Mouse (Mus musculus): ENCODE measurements around the gene Mfsd11. TPM values are rescaled to one million over a fixed set of nuclear protein-coding genes. Genes with fewer than 3 reads are reported as not detected.
"Not testable (repeated sequence)": the region's sequence is repeated elsewhere in the genome, so short reads cannot be mapped to it uniquely, and the experiment has no call there.

The Mfsd11 gene
- polyA plus RNA-seq, 1 experiment from 2014 or later: 40.6 TPM

GRCm38 (mm10) chr11:116902588-116902987 is 50.3 kb downstream of the Mfsd11 start:
- not testable (repeated sequence) for H3K4me2 ChIP-seq (ENCODE audit: low read depth, low read length); H3K4me1 ChIP-seq (ENCODE audit: control insufficient read depth, insufficient read depth, low read length); H3K27ac ChIP-seq (ENCODE audit: low read depth, low read length); H3K9me3 ChIP-seq (ENCODE audit: control insufficient read depth, low read length); H3K36me3 ChIP-seq (ENCODE audit: control insufficient read depth, insufficient read depth, low read length); H3K4me3 ChIP-seq (ENCODE audit: low read depth, low read length); H3K9ac ChIP-seq (replicated peaks; ENCODE audit: low read depth, low read length); ATAC-seq (ENCODE audit: low read depth); H3K27me3 ChIP-seq (ENCODE audit: control insufficient read depth, insufficient read depth, low read length)
- 87% methylated on average over 10 of the region's 10 CpGs for WGBS

- no peak for ATAC-seq (ENCODE audit: low read depth)
- WGBS: 3% methylated on average over 22 of the region's 23 CpGs
- Histone ChIP-seq H3K9ac (replicated peaks; ENCODE audit: low read depth, low read length) (no peak overlapping the region), H3K36me3 (ENCODE audit: control insufficient read depth, insufficient read depth, low read length) (no peaks in the 10 kb centered on the region), H3K4me2 (ENCODE audit: low read depth, low read length) (peak overlapping the region; percentile 26; the same call in 1 of the 2 replicates), H3K27me3 (ENCODE audit: control insufficient read depth, insufficient read depth, low read length) (peaks cover 7% of the 10 kb centered on the region), H3K9me3 (ENCODE audit: control insufficient read depth, low read length) (no peaks in the 10 kb centered on the region), H3K27ac (ENCODE audit: low read depth, low read length) (no peak overlapping the region), H3K4me3 (ENCODE audit: low read depth, low read length) (peak overlapping the region; percentile 7; the same call in 1 of the 2 replicates), H3K4me1 (ENCODE audit: control insufficient read depth, insufficient read depth, low read length) (no peaks in the 10 kb centered on the region)
Observed at GRCm38 (mm10) chr11:116905741-116906456, 53.7 kb downstream of the Mfsd11 start.

DNA sequence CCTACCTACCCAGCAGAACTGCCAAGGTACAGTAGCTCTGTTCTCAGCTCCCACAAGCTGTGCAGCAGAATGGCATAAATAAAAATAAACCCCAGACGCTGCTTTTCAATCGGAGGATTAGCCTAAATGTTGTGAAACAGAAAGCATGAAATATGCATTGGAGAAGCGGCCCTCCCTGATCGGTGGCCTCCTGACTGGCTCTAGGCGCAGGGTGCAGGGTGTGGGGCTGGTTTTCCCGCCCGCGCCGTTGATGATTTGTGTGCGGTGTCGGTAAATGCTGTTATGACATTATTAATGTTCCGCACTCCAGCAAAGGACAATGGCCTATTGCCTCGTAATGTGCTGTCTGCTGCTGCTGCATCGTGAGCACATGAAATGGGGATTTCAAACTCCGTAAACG is 61.3 kb downstream of the Mfsd11 start:
- no peak overlapping the region for H3K4me2 ChIP-seq (ENCODE audit: low read depth, low read length)
- no peak overlapping the region for H3K9ac ChIP-seq (replicated peaks; ENCODE audit: low read depth, low read length)
- 27% methylated on average over 16 of the region's 16 CpGs for WGBS
- H3K4me3 ChIP-seq (ENCODE audit: low read depth, low read length): no peak overlapping the region
- no peaks in the 10 kb centered on the region for H3K36me3 ChIP-seq (ENCODE audit: control insufficient read depth, insufficient read depth, low read length)
- H3K9me3 ChIP-seq (ENCODE audit: control insufficient read depth, low read length): no peaks in the 10 kb centered on the region
- no peaks in the 10 kb centered on the region for H3K27me3 ChIP-seq (ENCODE audit: control insufficient read depth, insufficient read depth, low read length)
- H3K4me1 ChIP-seq (ENCODE audit: control insufficient read depth, insufficient read depth, low read length): peaks cover 7% of the 10 kb centered on the region; the same call in 1 of the 2 replicates
- ATAC-seq (ENCODE audit: low read depth): no peak
- H3K27ac ChIP-seq (ENCODE audit: low read depth, low read length): peak overlapping the region; percentile 23; the same call in 1 of the 2 replicates

GRCm38 (mm10) chr11:116914267-116914885 is 62.1 kb downstream of the Mfsd11 start:
- no peak for ATAC-seq (ENCODE audit: low read depth)
- Histone ChIP-seq H3K4me3 (ENCODE audit: low read depth, low read length) (no peak overlapping the region), H3K9ac (replicated peaks; ENCODE audit: low read depth, low read length) (no peak overlapping the region), H3K27me3 (ENCODE audit: control insufficient read depth, insufficient read depth, low read length) (no peaks in the 10 kb centered on the region), H3K27ac (ENCODE audit: low read depth, low read length) (0 out of 2 replicates have a peak overlapping the region, but pooled peaks have one; percentile 23), H3K9me3 (ENCODE audit: control insufficient read depth, low read length) (no peaks in the 10 kb centered on the region), H3K36me3 (ENCODE audit: control insufficient read depth, insufficient read depth, low read length) (no peaks in the 10 kb centered on the region), H3K4me2 (ENCODE audit: low read depth, low read length) (no peak overlapping the region), H3K4me1 (ENCODE audit: control insufficient read depth, insufficient read depth, low read length) (peaks cover 7% of the 10 kb centered on the region; the same call in 1 of the 2 replicates)
- WGBS: 59% methylated on average over 5 of the region's 5 CpGs

GRCm38 (mm10) chr11:116915241-116915640 is 63.0 kb downstream of the Mfsd11 start:
- Histone ChIP-seq H3K4me2 (ENCODE audit: low read depth, low read length) (no peak overlapping the region), H3K27ac (ENCODE audit: low read depth, low read length) (no peak overlapping the region), H3K9me3 (ENCODE audit: control insufficient read depth, low read length) (no peaks in the 10 kb centered on the region), H3K4me3 (ENCODE audit: low read depth, low read length) (no peak overlapping the region), H3K9ac (replicated peaks; ENCODE audit: low read depth, low read length) (no peak overlapping the region), H3K36me3 (ENCODE audit: control insufficient read depth, insufficient read depth, low read length) (no peaks in the 10 kb centered on the region), H3K4me1 (ENCODE audit: control insufficient read depth, insufficient read depth, low read length) (peaks cover 9% of the 10 kb centered on the region), H3K27me3 (ENCODE audit: control insufficient read depth, insufficient read depth, low read length) (no peaks in the 10 kb centered on the region)
- no peak for ATAC-seq (ENCODE audit: low read depth)
- WGBS: 87% methylated on average over 3 of the region's 3 CpGs

- H3K27ac ChIP-seq (ENCODE audit: low read depth, low read length): no peak overlapping the region
- H3K36me3 ChIP-seq (ENCODE audit: control insufficient read depth, insufficient read depth, low read length): no peaks in the 10 kb centered on the region
- H3K9ac ChIP-seq (replicated peaks; ENCODE audit: low read depth, low read length): no peak overlapping the region
- no peak for ATAC-seq (ENCODE audit: low read depth)
- no peak overlapping the region for H3K4me3 ChIP-seq (ENCODE audit: low read depth, low read length)
- 52% methylated on average over 7 of the region's 7 CpGs for WGBS
- H3K27me3 ChIP-seq (ENCODE audit: control insufficient read depth, insufficient read depth, low read length): no peaks in the 10 kb centered on the region
- peaks cover 29% of the 10 kb centered on the region for H3K4me1 ChIP-seq (ENCODE audit: control insufficient read depth, insufficient read depth, low read length)
- no peak overlapping the region for H3K4me2 ChIP-seq (ENCODE audit: low read depth, low read length)
- no peaks in the 10 kb centered on the region for H3K9me3 ChIP-seq (ENCODE audit: control insufficient read depth, low read length)
Observed at GRCm38 (mm10) chr11:116917361-116917760, 65.1 kb downstream of the Mfsd11 start.

- peak; percentile 93 for ATAC-seq (ENCODE audit: low read depth)
- Histone ChIP-seq H3K27me3 (ENCODE audit: control insufficient read depth, insufficient read depth, low read length) (no peaks in the 10 kb centered on the region), H3K4me1 (ENCODE audit: control insufficient read depth, insufficient read depth, low read length) (peaks cover 26% of the 10 kb centered on the region), H3K36me3 (ENCODE audit: control insufficient read depth, insufficient read depth, low read length) (peaks cover 6% of the 10 kb centered on the region), H3K4me2 (ENCODE audit: low read depth, low read length) (peak within 1 kb of the TSS; percentile 89), H3K9me3 (ENCODE audit: control insufficient read depth, low read length) (no peaks in the 10 kb centered on the region), H3K27ac (ENCODE audit: low read depth, low read length) (peak within 1 kb of the TSS; percentile 88), H3K4me3 (ENCODE audit: low read depth, low read length) (peak within 1 kb of the TSS; percentile 76), H3K9ac (replicated peaks; ENCODE audit: low read depth, low read length) (peak within 1 kb of the TSS; percentile 100)
- WGBS: 1% methylated on average over 83 of the region's 90 CpGs
Observed at GRCm38 (mm10) chr11:116918323-116919185, 66.3 kb downstream of the Mfsd11 start, which contains the start of gene Mgat5b. Gene Mgat5b, plus strand, starts transcription at chr11:116918863.

DNA sequence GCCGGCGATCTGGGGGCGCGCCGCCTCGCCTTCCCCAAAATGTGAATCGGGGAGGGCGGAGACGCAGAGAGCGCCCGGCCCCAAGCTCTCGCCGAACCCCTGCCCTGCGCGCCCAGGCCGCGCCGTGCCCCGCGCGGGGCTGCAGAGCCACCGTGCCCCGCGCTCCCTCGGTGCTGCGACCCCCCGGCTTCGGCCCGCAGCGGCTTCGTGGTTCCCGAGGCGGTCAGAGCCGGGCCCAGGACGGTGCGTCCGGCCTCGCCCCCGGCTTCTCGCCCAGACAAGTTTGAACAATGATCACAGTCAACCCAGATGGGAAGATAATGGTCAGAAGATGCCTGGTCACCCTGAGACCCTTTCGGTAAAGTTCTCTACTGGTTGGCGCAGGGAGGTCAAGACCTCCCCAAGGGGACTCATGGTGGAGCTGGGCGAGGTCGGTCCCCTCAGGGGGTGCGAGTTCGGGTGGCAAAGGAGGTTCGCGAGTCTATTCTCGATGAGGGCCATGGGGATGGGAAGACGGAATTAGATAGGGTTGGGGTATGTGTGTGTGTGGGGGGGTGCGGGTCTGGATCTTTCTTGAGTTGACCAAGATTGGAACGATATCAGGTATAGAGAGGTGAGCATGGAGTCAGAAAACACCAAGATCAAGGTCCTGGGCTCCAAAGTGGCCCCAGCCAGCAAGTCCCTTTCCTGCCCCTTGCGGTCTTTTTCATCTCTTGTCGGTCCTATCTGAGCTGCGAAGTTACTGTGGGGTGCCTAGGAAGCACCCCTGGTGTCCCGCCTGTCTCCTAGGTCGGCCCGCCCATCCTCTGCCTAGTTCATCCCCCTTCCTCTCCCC is 67.2 kb downstream of the Mfsd11 start:
- no peaks in the 10 kb centered on the region for H3K27me3 ChIP-seq (ENCODE audit: control insufficient read depth, insufficient read depth, low read length)
- ATAC-seq (ENCODE audit: low read depth): peak; percentile 28; the same call in 1 of the 2 replicates
- peaks cover 26% of the 10 kb centered on the region for H3K4me1 ChIP-seq (ENCODE audit: control insufficient read depth, insufficient read depth, low read length)
- H3K27ac ChIP-seq (ENCODE audit: low read depth, low read length): peak overlapping the region; percentile 88
- H3K9ac ChIP-seq (replicated peaks; ENCODE audit: low read depth, low read length): peak overlapping the region; percentile 100
- H3K36me3 ChIP-seq (ENCODE audit: control insufficient read depth, insufficient read depth, low read length): peaks cover 15% of the 10 kb centered on the region
- H3K4me3 ChIP-seq (ENCODE audit: low read depth, low read length): peak overlapping the region; percentile 76
- WGBS: 1% methylated on average over 55 of the region's 58 CpGs
- H3K9me3 ChIP-seq (ENCODE audit: control insufficient read depth, low read length): no peaks in the 10 kb centered on the region
- peak overlapping the region; percentile 89 for H3K4me2 ChIP-seq (ENCODE audit: low read depth, low read length)

Measured in neural tube, embryonic 14.5 days (tissue).